Mouse (Mus musculus): Measurements from ENCODE around the gene Klhl33.
"Not testable (repeated sequence)": the region's sequence is repeated elsewhere in the genome, so short reads cannot be mapped to it uniquely, and the experiment has no call there.

Gene Klhl33

DNA sequence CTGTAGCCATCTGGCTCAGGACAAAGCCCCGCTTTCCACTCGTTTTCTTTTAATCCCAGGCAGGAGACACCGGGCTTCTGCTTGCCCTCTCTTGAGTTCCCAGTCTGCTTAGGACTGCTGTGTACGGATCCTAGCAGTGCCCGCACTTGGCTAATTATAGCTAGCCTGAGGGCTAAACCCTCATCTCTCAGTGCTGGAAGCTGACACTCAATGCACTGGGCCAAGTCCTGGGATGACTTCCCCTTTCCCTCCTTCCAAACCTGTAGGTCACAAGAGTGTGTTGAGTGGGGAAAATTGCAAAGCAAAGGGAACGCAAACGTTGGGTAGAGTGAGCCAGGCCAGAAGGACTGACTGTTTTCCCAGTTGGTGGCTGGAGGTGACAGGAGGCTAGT is at the start of gene Klhl33:
TSS of gene Klhl33 (minus strand) at position 134 of the 392 bp plus-strand sequence.
- no peak for DNase-seq

DNA sequence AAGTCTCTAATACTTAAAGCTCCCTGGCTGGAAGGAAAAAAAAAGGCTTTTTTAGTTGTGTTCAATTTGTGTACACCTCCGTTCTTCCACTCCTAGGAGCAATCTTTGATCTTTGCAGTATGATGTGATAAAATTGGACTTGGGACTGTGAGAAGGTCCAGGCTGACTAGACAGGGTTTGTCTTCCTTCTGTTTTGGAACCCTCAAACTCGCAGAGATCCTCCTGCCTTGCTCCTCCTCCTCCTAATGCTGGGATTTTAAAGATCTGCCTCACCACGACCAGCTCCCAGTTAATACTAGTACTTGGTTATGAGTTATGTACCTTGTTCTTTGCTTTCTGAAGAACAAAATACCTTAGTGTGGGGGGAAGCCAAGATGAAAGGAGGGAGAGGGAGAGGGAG is 48.2 kb upstream of the Klhl33 start:
- not testable (repeated sequence) for DNase-seq

DNA sequence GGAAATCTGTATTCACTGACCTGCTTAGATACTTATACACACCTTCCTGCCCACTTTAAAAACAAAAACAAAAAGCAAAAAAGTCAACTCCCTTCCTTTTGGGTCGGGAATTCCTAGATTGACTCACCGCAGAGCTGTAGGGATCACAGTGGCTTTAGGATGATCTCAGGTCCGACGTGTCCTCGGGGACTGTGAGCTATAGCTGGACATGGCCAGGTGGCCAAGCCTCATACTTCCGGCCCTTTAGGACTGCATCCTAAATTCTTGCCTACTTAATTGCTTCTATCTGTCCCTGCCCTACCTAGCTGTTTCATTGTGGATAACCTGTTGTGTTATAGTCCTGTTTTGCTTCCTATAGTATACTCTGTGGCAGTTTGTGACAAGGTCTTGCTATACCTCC is 47.8 kb upstream of the Klhl33 start:
- not testable (repeated sequence) for DNase-seq

- DNase-seq, result peak; percentile 86
Measured at GRCm38 (mm10) chr14:50944668-50945033, 47.3 kb upstream of the Klhl33 start.

GRCm38 (mm10) chr14:50943932-50944667 is 46.8 kb upstream of the Klhl33 start, which contains the start of gene Gm49342:
Gene Gm49342, plus strand, starts transcription at chr14:50944517.
- DNase-seq, result peak; percentile 83

DNA sequence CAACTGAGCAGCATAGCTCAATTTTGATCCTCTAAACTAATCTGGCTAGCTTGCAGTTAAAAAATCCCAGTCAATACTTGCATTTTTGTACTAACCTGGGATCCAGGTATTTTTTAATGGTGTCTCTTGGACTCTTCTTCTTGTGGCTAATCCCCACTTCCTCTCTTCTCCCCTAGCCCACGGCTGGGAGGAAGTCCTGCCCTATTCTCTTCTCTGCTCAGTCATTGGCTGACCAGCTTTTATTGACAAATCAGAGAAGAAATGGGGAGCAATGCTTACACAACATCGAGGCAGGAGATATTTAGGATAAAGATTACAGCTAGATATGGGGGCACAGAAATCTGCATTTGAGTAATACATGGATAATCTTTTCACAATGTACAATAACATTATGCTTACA is 41.6 kb upstream of the Klhl33 start:
- DNase-seq, result no peak

GRCm38 (mm10) chr14:50938119-50938908 is 41.0 kb upstream of the Klhl33 start:
- no peak for DNase-seq

DNA sequence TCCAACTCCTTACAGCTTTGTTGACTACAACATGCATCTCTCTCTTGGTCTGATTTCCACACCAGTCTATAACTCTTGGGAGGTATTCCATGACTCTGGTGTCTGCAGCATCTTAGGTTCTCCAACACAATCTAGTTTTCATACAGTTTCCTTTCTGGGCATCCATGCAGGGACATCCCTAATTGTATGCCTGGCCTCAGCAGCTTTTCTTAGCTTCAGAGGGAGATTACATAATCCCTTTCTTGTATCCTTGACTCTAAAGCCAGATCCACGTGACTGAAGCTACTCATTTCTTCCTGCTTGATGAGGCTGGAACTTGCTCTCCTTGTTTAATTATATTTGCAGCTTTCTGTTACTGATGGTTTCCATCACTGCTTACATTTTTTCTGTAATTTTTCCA is 39.3 kb upstream of the Klhl33 start:
- no peak for DNase-seq

DNA sequence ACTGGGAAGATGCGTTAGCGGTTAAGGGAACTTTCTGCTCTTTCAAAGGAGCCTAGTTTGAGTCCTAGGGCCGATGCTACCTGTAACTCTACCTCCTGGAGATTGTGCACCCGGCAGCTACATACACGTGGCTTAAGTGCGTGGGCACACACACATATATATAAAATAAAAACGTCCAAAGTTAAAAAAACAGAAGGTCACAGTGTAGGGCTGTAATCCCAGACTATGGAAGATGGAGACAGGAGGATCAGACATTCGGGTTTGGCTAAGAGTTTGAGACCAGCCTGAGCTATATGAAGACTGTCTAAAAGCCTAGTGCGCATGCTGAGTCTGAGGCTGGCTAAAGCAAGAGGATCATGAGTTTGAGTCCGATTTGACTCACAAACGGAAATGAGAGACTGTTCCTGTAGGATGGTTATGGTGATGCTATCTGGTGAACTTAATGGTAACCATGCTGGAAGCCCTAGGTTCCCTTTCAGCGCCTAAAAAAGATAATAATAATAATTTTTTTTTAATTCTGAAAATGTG is 34.2 kb upstream of the Klhl33 start:
- no peak for DNase-seq

- peak; percentile 100 for DNase-seq
Measured at GRCm38 (mm10) chr14:50930754-50931492, 33.6 kb upstream of the Klhl33 start, which contains the start of the genes Pip4p1 and Pnp. Gene Pip4p1, minus strand, starts transcription at chr14:50930856. Gene Pnp, plus strand, starts transcription at chr14:50931082.

DNA sequence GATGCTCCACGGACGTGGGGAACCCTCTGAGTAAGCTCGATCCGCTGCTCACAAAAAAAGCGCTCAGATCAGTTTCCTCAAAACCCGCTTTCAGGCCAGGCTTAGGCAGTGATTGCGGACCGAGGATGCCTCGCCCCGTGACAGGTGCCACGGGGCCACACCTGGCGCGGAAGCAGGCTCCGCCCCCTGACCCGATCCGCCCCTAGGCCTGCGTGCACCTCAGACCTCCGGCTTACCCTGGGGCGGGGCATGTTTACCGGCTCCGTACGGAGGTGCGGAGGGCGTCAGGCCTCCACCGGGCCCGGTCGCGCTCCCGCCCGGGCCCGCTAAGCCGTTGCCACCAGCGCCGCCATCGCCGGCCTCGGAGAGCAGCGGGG is 33.1 kb upstream of the Klhl33 start:
- DNase-seq, result peak; percentile 81

DNA sequence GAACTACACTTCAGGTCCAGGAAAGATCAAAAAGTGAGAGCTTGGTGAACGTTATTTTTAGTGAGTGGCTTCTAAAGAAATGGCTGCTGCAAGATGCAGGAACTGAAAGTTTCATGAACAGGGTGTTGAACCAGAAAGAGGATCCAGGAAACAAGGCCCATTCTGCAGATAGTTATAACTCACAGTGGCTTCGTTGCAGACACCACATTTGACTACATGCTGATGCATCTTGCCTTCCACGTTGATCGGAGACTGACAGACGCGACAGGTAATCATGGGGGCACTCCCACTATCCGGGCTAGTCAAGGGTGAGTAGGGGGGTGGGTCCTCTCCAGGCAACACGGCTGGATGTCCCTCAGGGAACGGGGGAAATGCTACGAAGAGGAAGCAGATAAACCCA is 32.6 kb upstream of the Klhl33 start:
- DNase-seq, result no peak

DNA sequence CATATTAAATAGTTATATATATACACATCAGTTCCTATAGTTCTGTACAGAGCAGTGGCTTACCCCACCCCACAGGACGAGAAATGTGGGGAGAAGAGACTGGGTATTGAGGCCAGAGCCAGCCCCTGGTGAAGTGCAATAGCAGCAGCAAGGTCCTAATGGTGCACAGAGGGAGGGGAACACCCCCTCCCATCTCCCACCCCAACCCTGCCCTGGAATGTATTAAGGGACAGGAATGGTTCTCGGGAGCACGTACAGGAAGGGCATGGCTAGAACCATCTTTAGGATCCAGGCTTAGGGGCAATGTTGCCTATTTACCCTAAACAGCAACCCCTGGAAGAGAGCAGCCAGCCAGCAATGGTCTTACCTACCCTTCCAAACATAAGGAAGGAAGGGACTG is 30.1 kb upstream of the Klhl33 start:
- DNase-seq, result no peak

DNA sequence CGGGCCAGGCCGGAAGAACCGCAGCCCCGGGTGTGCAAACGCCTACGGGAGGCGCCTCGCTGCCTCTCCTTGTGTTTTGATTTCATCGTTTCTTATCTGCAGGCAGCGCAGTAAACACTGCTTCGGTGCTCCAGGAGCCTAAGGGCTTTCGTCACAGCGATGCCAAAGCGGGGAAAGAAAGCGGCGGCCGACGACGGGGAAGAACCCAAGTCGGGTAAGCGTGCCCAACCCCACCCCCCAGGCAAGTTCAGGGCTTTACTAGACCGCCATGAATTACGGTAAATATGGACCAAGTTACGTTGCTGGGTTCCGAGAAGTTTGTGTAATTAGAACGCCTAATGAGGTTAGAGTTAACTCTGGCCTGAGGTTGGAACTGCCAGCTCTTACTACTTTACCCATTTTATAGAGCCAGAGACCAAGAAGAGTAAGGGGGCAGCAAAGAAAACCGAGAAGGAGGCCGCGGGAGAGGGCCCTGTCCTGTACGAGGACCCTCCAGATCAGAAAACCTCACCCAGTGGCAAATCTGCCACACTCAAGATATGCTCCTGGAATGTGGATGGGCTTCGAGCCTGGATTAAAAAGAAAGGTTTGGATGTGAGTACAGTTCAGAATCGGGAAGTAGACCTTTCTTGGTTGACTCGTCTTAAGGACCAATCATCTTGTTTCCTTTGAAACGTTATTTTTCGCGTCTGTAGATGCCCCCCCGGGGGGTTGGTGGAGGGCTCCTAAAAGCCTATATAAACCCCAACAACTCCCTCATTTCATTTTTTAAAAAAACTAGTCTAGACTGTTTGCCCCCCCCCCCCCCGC is 28.0 kb upstream of the Klhl33 start:
- no peak for DNase-seq

GRCm38 (mm10) chr14:50924281-50925064 is 27.2 kb upstream of the Klhl33 start, which contains the start of the genes Osgep and Apex1:
Gene Osgep, minus strand, starts transcription at chr14:50924893.
Gene Apex1, plus strand, starts transcription at chr14:50924968.
- DNase-seq, result peak; percentile 97

- not testable (repeated sequence) for DNase-seq
Measured at GRCm38 (mm10) chr14:50923437-50923836, 26.1 kb upstream of the Klhl33 start.

DNA sequence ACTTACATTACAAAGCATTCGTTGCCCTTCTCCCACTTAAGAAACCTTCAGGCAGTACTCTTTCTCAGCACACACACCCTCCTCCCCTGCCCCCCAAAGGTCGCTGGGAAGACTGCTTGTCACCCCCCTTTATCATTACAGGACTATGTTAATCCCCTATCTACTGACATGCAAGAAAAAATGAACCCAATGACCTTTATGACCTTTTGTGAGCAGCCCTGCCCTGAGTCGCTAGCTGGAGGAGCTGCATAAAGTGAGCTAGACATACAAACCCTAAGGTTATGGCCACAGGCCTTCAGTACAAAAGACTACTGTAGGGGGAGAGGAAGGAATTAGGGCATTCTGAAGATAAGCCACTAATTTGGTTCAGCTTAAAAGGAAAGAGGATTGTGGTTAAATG is 14.0 kb upstream of the Klhl33 start:
- no peak for DNase-seq

GRCm38 (mm10) chr14:50908126-50908525 is 10.8 kb upstream of the Klhl33 start:
- no peak for DNase-seq

DNA sequence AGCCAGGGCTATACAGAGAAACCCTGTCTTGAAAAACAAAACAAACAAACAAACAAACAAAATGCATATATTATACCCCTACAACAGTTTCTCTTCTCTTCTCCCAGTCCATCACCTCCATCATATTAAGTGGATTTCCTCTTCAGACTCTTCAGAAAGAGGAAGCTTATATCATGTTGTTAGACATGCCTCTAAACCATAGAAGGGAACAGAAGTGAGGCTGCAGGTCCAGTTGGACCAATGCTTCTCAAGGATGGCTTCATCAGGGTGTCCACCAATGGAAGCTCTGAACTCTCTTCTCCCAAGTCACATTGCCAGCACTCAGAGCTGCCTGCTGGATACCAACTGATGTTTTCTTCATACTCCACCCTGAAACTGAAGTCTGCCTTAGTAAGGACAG is 8.0 kb upstream of the Klhl33 start:
- DNase-seq, result not testable (repeated sequence)

- DNase-seq, result no peak
Measured at GRCm38 (mm10) chr14:50904828-50905129, 7.5 kb upstream of the Klhl33 start.

Data from thymus, postnatal 4 days (tissue).